Mouse (Mus musculus): Measurements from ENCODE around the gene Itgb7.
A peak's percentile ranks its signal among the peaks of the same experiment; 100 is the strongest.

Gene Itgb7

DNA sequence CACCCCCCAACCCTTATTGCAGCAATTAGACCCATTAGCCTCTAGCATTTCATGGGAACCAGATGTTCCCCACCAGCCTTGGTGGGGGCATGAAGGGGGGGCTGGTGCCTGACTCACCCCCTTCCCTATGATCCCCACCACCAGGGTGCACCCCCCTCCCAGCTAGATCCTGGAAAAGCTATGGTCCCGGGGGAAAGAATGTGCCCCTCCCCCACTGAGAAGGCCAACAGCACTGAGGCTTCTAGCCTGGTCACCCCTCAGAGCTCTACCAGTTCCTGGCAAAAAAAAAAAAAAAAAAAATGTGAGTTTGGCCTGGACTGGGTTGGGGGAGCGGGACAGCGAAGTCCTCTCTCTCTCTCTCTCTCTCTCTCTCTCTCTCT lies 17.1 kb upstream of the Itgb7 start:
- no peak for DNase-seq (ENCODE audit: low spot score in 2 of 2)

GRCm38 (mm10) chr15:102248131-102248811 lies 16.5 kb upstream of the Itgb7 start:
- no peak for DNase-seq (ENCODE audit: low spot score in 2 of 2)

DNA sequence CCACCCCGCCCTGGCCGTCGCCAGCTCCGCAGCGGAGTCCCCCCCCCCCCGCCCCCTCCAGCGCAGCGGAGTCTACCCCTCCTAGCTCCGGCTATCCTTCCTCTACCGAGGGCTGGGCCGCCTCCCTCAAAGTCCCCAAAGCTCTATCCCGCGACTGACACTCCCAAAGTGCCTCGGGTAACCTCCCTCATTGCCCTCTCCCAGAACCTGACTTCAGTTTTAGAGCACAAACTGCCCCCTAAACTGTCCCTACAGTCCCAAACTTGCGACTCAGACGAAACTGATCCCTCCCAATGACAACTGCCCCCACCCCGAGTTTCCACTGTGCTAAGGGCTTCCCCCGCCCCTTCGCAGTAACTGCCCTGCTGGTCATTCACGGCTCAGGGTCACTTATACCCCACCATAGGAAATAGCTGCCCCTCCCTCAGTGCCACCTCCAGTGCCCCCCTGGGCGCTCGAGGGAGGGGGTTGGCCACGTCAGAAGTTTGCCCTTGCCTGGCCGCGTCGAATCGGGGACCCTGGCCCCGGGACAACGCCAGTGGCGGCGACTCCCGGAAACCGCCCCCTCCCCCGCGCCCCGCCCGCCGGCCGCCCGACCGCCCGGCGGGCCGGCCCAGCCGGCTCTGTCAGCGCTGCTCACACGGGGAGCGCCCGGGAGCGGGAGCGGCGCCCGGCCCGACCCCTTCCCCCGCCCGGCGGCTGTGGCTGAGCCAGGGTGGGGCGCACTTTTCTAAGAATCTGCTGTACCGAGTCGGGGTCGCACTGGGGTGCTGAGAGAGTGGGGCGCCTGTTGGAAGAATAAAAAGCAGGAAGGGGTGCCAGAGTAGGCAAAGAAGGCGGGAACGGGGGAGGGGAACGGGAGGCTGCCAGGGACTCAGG lies 15.7 kb upstream of the Itgb7 start:
- DNase-seq (ENCODE audit: low spot score in 2 of 2): peak in 1 of 2 experiments; percentile 47

DNA sequence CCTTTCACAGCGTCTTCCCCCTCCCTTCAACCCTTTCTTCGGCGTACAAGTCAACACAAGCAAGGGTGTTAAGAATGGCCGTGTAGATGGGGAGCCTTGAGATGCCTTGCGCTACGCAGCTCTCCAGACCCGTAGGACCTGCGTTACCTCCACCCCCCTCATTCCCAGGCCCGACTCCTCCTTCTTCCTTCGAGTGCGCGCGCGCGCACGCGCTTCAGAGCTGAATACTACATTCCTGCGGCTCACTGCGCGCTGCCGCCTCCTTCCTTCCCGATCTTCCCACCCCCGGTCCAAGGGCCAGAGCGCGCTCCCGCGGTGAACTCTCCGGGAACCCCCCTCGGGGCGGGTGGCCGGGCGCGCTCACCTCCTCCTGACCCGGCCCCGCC lies 15.1 kb upstream of the Itgb7 start:
- peak; percentile 71 to 89 for DNase-seq (ENCODE audit: low spot score in 2 of 2)

DNA sequence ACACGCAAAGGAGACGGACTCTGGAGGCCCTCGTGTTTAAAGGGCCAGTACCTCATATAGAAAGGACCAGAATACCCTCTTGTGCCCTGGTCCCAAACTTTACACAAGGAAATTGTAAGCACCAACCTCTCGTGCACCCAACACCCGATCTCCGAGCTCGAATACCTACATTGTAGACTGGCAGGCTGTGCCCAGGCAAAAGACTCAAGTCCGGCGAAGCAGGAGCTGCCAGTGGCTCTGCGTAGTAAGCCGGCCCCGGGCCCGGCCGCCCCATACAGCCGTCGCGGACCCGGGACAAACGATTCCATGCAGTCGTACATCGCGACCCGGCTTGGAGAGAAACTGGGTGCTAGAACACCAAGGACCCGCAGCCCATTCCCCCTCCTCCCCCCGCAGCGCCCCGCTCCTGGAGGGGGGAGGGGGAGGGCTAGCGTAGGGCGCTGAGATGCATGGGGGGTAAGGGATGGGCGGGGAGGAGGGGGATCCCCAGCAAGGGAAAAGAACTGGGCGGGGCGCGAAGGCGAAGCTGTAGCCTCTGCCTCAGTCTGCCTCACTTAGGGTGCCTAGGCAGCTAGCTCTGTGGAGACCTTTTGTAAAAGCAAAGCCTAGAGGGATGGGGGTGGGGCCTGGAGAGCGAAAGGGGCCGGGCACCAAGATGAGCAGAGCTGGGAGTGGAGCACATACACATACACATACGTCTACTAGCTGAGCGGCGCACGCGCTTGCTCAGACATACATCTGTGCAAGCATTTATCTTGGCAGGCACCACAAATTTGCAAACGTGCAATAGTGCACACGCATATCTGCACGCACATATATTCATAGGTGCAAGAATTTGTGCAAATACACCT lies 14.4 kb upstream of the Itgb7 start:
- DNase-seq (ENCODE audit: low spot score in 2 of 2): peak; percentile 68 to 79

GRCm38 (mm10) chr15:102245461-102245881 lies 13.7 kb upstream of the Itgb7 start:
- DNase-seq (ENCODE audit: low spot score in 2 of 2): no peak

GRCm38 (mm10) chr15:102244306-102245191 lies 12.8 kb upstream of the Itgb7 start:
- no peak for DNase-seq (ENCODE audit: low spot score in 2 of 2)

DNA sequence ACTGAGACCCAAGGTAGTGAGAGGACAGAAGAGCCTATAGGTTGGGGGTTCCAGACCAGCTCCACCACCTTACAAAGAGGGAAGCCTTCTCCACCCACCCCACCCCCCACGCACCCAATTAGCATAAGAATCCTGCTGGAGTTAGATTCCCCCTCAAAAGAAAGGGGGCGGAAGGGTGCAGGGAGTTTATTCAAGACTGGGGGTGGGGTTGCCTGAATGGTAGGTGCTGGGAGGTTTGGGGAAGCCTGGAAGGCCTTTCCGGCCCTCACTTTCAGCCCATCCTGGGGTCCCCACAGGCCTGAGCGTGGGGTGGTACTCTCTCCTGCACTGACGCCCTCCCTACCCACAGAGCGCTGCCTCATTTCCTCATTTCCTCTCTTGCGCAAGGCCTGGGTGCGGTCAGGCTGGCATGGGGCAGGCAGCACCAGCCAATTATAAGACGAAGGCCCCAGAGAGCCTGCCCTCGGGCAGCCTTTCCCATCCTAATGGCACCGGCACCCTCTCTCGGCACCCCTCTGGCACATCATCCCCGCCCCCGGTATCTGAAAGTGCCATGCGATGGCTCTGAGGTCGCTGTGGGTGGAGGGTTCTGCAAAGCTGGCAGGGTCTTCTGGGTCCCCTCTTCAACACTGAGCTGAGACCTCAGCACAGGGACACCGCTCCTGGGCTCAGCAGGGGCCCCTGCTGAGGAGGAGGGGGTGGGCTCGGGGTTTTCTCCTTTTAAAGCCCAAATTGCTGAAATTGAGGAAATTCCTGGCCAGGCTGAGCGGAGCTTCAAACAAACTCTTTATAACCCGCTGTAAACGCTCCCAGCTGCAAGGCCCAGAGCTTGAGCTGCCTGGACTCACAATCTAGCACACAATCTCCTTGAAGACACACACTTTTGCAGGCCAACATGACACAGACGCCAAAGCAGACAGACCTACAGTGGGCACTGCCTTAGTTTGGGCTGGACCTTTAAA lies 11.8 kb upstream of the Itgb7 start:
- DNase-seq (ENCODE audit: low spot score in 2 of 2): no peak

- no peak for DNase-seq (ENCODE audit: low spot score in 2 of 2)
These were observed 10.9 kb upstream of the Itgb7 start for GRCm38 (mm10) chr15:102242404-102243228.

DNA sequence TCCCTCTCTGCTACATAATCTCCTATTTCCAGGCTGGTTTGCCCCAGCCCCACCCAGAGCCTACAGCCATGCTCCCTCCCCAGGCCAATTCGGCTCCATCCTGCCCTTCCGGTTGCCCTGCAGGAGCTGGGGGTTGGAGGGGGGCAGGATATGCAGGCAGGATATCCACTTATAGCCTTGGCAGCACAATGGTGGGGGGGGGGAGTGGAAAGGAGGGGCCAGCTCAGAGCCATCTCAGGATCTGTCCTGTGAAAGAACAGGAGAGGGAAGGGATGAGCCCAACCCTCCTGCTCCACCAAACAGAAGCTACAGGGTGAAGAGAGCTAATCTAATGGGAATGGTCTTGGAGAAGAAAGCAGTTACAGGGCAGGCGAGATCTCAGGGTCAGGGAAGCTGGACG lies 8.9 kb upstream of the Itgb7 start:
- DNase-seq (ENCODE audit: low spot score in 2 of 2): no peak

- no peak for DNase-seq (ENCODE audit: low spot score in 2 of 2)
These were observed 8.1 kb upstream of the Itgb7 start for GRCm38 (mm10) chr15:102239851-102240250.

DNA sequence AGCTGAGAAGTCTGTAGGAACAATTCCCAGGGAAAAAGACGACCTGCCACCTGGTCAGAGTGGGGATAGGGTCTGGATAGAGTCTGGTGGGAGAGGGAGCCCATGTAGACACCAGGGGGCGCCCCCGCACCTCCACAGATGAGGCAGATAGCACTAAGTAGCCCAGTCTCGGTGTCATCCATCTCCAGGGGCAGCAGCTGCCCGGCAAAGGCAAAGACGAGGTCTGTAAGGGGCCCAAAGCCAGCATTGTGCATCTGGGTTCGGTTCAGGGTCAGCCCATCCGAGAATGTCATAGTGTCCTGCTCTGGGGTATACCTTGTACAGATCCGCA lies 7.5 kb upstream of the Itgb7 start:
- DNase-seq (ENCODE audit: low spot score in 2 of 2): peak in 1 of 2 experiments; percentile 74

DNA sequence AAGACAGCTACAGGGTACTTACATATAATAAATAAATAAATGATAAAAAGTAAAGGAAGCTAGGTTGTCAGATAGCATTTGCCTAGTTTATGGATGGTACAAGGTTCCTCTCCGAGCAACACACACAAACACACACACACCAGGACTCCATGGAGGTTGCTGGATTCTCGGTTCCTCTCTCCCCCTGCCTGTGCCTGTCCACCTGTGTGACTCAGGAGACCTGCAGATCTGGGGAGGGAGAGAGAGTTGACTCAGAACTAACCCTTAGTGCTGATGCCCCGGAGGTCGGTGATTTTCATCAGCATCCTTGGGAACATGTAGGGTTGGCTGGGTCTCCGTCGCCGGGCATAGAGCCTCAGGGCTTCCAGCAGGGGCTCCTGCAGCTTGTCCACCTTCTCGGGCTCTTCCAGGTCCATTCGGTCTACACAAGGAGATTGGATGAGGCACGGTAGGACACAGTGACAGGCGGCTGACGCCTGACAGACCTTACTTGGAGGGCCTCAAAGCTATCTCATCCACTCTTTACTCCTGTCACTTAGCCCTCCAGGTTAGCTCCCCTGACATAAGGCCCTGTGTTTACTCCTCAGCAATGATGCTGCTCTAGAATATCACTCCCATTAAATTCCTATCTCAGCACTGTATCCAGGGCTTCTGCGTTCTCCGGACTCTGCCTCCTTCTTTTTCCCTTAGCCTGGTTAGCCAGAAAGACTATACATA lies 7.0 kb upstream of the Itgb7 start:
- no peak for DNase-seq (ENCODE audit: low spot score in 2 of 2)

- no peak for DNase-seq (ENCODE audit: low spot score in 2 of 2)
These were observed 3.8 kb upstream of the Itgb7 start for GRCm38 (mm10) chr15:102235371-102236027.

DNA sequence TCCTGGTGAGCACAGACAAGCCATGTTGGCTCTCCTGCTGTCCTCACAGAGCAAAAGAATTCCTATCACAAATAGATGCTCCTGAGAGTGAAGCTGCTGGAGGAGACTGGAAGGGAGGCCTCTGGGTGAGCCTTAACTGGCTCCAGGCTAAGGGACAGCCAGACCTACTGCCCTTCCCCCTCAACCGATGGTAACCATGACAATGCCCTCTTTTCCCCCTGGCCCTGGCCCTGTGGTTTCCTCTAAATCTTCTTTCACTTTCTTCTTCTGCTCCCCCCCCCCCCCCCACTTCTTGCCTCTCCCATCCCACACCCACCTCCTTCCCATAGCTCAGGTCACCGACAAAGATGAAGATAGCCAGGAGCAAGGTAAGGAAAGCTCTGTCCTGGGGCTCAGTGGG lies 2.2 kb upstream of the Itgb7 start:
- no peak for DNase-seq (ENCODE audit: low spot score in 2 of 2)

DNA sequence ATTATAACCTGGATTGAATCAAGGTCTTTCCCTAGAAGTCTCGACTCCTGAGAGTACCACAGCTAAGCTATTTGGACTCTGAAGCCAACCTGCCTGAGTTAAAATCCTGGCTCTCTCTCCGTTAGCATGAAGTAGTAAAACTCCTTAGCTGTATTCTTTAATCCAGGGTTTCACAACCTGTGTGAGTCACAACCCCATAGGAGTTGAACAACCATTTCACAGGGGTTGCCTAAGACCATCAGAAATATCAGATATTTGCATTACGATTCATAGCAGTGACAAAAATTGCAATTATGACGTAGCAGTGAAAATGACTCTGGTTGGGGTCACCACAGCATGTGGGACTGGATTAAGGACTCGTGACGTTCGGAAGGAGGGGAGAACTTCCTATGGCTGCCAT lies 1.0 kb upstream of the Itgb7 start:
- no peak for DNase-seq (ENCODE audit: low spot score in 2 of 2)

GRCm38 (mm10) chr15:102230408-102231321 lies 1.1 kb downstream of the Itgb7 start:
- no peak for DNase-seq (ENCODE audit: low spot score in 2 of 2)

All from left cerebral cortex, adult 9 months (tissue).